Mouse (Mus musculus) bone marrow macrophage, adult 2 months (primary cell): Measurements from ENCODE around the gene Kcnh4.

ENCODE experiments used
- CTCF ChIP-seq: IDR thresholded peaks from 2 replicates; pipeline ENCODE4 v1.5.1; 2012; ENCODE audit warnings: low read depth, mild to moderate bottlenecking, low read length, moderate library complexity
- POLR2A ChIP-seq: IDR thresholded peaks from 2 replicates; pipeline ENCODE4 v1.6.1; 2012; ENCODE audit warnings: mild to moderate bottlenecking, low read depth, low read length, borderline replicate concordance

DNA sequence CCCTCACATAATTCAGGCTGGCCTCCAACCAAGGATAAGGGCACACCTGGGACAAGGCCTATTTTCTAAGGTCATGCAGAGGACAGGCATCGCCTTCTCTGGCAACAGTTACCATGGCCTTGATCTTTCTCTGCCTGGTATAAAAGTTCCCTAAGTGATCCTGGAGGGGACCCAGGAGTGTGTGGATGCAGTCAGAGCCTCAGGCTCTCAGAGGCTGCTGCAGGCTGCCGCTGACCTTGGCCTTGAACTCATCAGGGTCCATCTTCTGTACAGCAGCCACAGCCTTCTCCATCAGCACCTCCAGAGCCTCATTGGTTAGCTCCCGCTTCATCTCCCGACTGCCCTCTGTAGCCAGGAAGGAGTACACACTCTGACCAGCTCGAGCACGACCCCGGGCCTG lies 61.8 kb downstream of the Kcnh4 start:
- no peak for TF ChIP-seq CTCF
- no peak for TF ChIP-seq POLR2A
